Mouse (Mus musculus): ENCODE data around the gene Pde6h. TPM values are rescaled to one million over a fixed set of nuclear protein-coding genes. Genes with fewer than 3 reads are reported as not detected.
"Not testable (repeated sequence)": the region's sequence is repeated elsewhere in the genome, so short reads cannot be mapped to it uniquely, and the experiment has no call there.

The Pde6h gene
- not detected in 2 replicates for polyA plus RNA-seq (2015; fragmentation: Nextera tagmentation; extraction: Ambion mirVana)

- WGBS, result 88% methylated on average over 8 of the region's 8 CpGs
- Histone ChIP-seq H3K4me1 (no peaks in the 10 kb centered on the region), H3K9me3 (no peaks in the 10 kb centered on the region), H3K27ac (no peak within 1 kb of the TSS), H3K4me3 (no peak within 1 kb of the TSS), H3K9ac (no peak within 1 kb of the TSS), H3K4me2 (no peak within 1 kb of the TSS), H3K36me3 (replicated peaks) (no peaks in the 10 kb centered on the region), H3K27me3 (replicated peaks) (no peaks in the 10 kb centered on the region)
- ATAC-seq (replicated peaks), result no peak
Measured at GRCm38 (mm10) chr6:136923532-136923931, at the start of gene Pde6h. Pde6h (plus strand) TSS chr6:136923832.

GRCm38 (mm10) chr6:136874599-136874998, 49.0 kb upstream of the Pde6h start:
- no peaks in the 10 kb centered on the region for H3K36me3 ChIP-seq (replicated peaks)
- H3K9me3 ChIP-seq, result no peaks in the 10 kb centered on the region
- ATAC-seq (replicated peaks), result no peak
- no peaks in the 10 kb centered on the region; the same call in 1 of the 2 replicates for H3K4me1 ChIP-seq
- no peak overlapping the region for H3K27ac ChIP-seq
- H3K4me3 ChIP-seq, result no peak overlapping the region
- WGBS, result 42% methylated on average over 8 of the region's 8 CpGs
- no peak overlapping the region for H3K9ac ChIP-seq
- no peak overlapping the region for H3K4me2 ChIP-seq
- H3K27me3 ChIP-seq (replicated peaks), result no peaks in the 10 kb centered on the region

- Histone ChIP-seq H3K36me3 (replicated peaks) (no peaks in the 10 kb centered on the region), H3K27me3 (replicated peaks) (no peaks in the 10 kb centered on the region), H3K9ac (no peak within 1 kb of the TSS), H3K4me2 (no peak within 1 kb of the TSS), H3K4me1 (no peaks in the 10 kb centered on the region; the same call in 1 of the 2 replicates), H3K9me3 (no peaks in the 10 kb centered on the region), H3K27ac (no peak within 1 kb of the TSS), H3K4me3 (no peak within 1 kb of the TSS)
- 57% methylated on average over 9 of the region's 9 CpGs for WGBS
- ATAC-seq (replicated peaks), result no peak
Measured at GRCm38 (mm10) chr6:136875670-136876069, 48.0 kb upstream of the Pde6h start, which contains the start of gene Mgp. Mgp (minus strand) TSS chr6:136875823.

- Histone ChIP-seq H3K27ac (no peak overlapping the region), H3K27me3 (replicated peaks) (no peaks in the 10 kb centered on the region), H3K36me3 (replicated peaks) (no peaks in the 10 kb centered on the region), H3K4me2 (no peak overlapping the region), H3K4me1 (no peaks in the 10 kb centered on the region), H3K9ac (no peak overlapping the region), H3K9me3 (no peaks in the 10 kb centered on the region), H3K4me3 (no peak overlapping the region)
- no peak for ATAC-seq (replicated peaks)
- 78% methylated on average over 8 of the region's 8 CpGs for WGBS
Measured at GRCm38 (mm10) chr6:136881678-136882077, 42.0 kb upstream of the Pde6h start.

- Histone ChIP-seq H3K9ac (no peak overlapping the region), H3K4me2 (no peak overlapping the region), H3K4me1 (no peaks in the 10 kb centered on the region), H3K27me3 (replicated peaks) (no peaks in the 10 kb centered on the region), H3K4me3 (no peak overlapping the region), H3K9me3 (no peaks in the 10 kb centered on the region), H3K36me3 (replicated peaks) (no peaks in the 10 kb centered on the region), H3K27ac (no peak overlapping the region)
- ATAC-seq (replicated peaks), result no peak
- WGBS, result 81% methylated on average over 3 of the region's 3 CpGs
Measured at GRCm38 (mm10) chr6:136883431-136883915, 40.2 kb upstream of the Pde6h start.

- no peaks in the 10 kb centered on the region for H3K36me3 ChIP-seq (replicated peaks)
- H3K27ac ChIP-seq, result no peak overlapping the region
- H3K4me2 ChIP-seq, result no peak overlapping the region
- no peak overlapping the region for H3K4me3 ChIP-seq
- H3K27me3 ChIP-seq (replicated peaks), result no peaks in the 10 kb centered on the region
- 93% methylated on average over 6 of the region's 6 CpGs for WGBS
- H3K9ac ChIP-seq, result no peak overlapping the region
- H3K9me3 ChIP-seq, result no peaks in the 10 kb centered on the region
- H3K4me1 ChIP-seq, result no peaks in the 10 kb centered on the region
- ATAC-seq (replicated peaks), result no peak
Measured at GRCm38 (mm10) chr6:136883961-136884360, 39.7 kb upstream of the Pde6h start.

- not testable (repeated sequence) for H3K4me1 ChIP-seq; H3K36me3 ChIP-seq (replicated peaks); H3K27me3 ChIP-seq (replicated peaks); ATAC-seq (replicated peaks); H3K9ac ChIP-seq; H3K4me2 ChIP-seq; H3K9me3 ChIP-seq; H3K27ac ChIP-seq; H3K4me3 ChIP-seq
- 52% methylated on average over 1 of the region's 1 CpGs for WGBS
Measured at GRCm38 (mm10) chr6:136884766-136885165, 38.9 kb upstream of the Pde6h start.

GRCm38 (mm10) chr6:136887854-136888253, 35.8 kb upstream of the Pde6h start:
- Histone ChIP-seq H3K36me3 (replicated peaks) (no peaks in the 10 kb centered on the region), H3K9me3 (no peaks in the 10 kb centered on the region), H3K27ac (no peak overlapping the region), H3K4me3 (no peak overlapping the region), H3K9ac (no peak overlapping the region), H3K4me2 (no peak overlapping the region), H3K27me3 (replicated peaks) (no peaks in the 10 kb centered on the region), H3K4me1 (no peaks in the 10 kb centered on the region)
- ATAC-seq (replicated peaks), result no peak
- 81% methylated on average over 9 of the region's 9 CpGs for WGBS

- Histone ChIP-seq H3K4me1 (no peaks in the 10 kb centered on the region), H3K9me3 (no peaks in the 10 kb centered on the region), H3K9ac (no peak overlapping the region), H3K4me3 (no peak overlapping the region), H3K27ac (no peak overlapping the region), H3K27me3 (replicated peaks) (no peaks in the 10 kb centered on the region), H3K4me2 (no peak overlapping the region), H3K36me3 (replicated peaks) (no peaks in the 10 kb centered on the region)
- WGBS, result 85% methylated on average over 6 of the region's 6 CpGs
- no peak for ATAC-seq (replicated peaks)
Measured at GRCm38 (mm10) chr6:136889067-136889466, 34.6 kb upstream of the Pde6h start.

GRCm38 (mm10) chr6:136889554-136889953, 34.1 kb upstream of the Pde6h start:
- H3K9ac ChIP-seq, result no peak overlapping the region
- no peak overlapping the region for H3K27ac ChIP-seq
- H3K9me3 ChIP-seq, result no peaks in the 10 kb centered on the region
- 91% methylated on average over 6 of the region's 6 CpGs for WGBS
- no peaks in the 10 kb centered on the region for H3K4me1 ChIP-seq
- H3K36me3 ChIP-seq (replicated peaks), result no peaks in the 10 kb centered on the region
- ATAC-seq (replicated peaks), result no peak
- H3K27me3 ChIP-seq (replicated peaks), result no peaks in the 10 kb centered on the region
- no peak overlapping the region for H3K4me2 ChIP-seq
- no peak overlapping the region for H3K4me3 ChIP-seq

- H3K36me3 ChIP-seq (replicated peaks), result no peaks in the 10 kb centered on the region
- no peak overlapping the region for H3K27ac ChIP-seq
- no peak overlapping the region for H3K4me2 ChIP-seq
- H3K4me1 ChIP-seq, result no peaks in the 10 kb centered on the region
- H3K9me3 ChIP-seq, result no peaks in the 10 kb centered on the region
- no peaks in the 10 kb centered on the region for H3K27me3 ChIP-seq (replicated peaks)
- H3K9ac ChIP-seq, result no peak overlapping the region
- ATAC-seq (replicated peaks), result no peak
- 92% methylated on average over 2 of the region's 2 CpGs for WGBS
- no peak overlapping the region for H3K4me3 ChIP-seq
Measured at GRCm38 (mm10) chr6:136892002-136892401, 31.6 kb upstream of the Pde6h start.

GRCm38 (mm10) chr6:136894532-136895339, 28.9 kb upstream of the Pde6h start:
- Histone ChIP-seq H3K36me3 (replicated peaks) (no peaks in the 10 kb centered on the region), H3K27ac (no peak overlapping the region), H3K4me1 (no peaks in the 10 kb centered on the region), H3K9ac (no peak overlapping the region), H3K27me3 (replicated peaks) (no peaks in the 10 kb centered on the region), H3K4me3 (no peak overlapping the region), H3K4me2 (no peak overlapping the region), H3K9me3 (no peaks in the 10 kb centered on the region)
- ATAC-seq (replicated peaks), result no peak
- WGBS, result 67% methylated on average over 15 of the region's 15 CpGs

GRCm38 (mm10) chr6:136897789-136898188, 25.8 kb upstream of the Pde6h start:
- no peak for ATAC-seq (replicated peaks)
- Histone ChIP-seq H3K27ac (no peak overlapping the region), H3K9ac (no peak overlapping the region), H3K4me1 (no peaks in the 10 kb centered on the region), H3K27me3 (replicated peaks) (no peaks in the 10 kb centered on the region), H3K4me3 (no peak overlapping the region), H3K36me3 (replicated peaks) (no peaks in the 10 kb centered on the region), H3K9me3 (no peaks in the 10 kb centered on the region), H3K4me2 (no peak overlapping the region)
- WGBS, result 88% methylated on average over 4 of the region's 4 CpGs
